Mouse (Mus musculus) ovary, postnatal 10 days (tissue): ENCODE data around the gene Btf3.

Experiments used
- DNase-seq: peaks from one replicate; pipeline ENCODE4 v3.0.0; 2022; ENCODE audit warnings: low spot score

Gene Btf3

DNA sequence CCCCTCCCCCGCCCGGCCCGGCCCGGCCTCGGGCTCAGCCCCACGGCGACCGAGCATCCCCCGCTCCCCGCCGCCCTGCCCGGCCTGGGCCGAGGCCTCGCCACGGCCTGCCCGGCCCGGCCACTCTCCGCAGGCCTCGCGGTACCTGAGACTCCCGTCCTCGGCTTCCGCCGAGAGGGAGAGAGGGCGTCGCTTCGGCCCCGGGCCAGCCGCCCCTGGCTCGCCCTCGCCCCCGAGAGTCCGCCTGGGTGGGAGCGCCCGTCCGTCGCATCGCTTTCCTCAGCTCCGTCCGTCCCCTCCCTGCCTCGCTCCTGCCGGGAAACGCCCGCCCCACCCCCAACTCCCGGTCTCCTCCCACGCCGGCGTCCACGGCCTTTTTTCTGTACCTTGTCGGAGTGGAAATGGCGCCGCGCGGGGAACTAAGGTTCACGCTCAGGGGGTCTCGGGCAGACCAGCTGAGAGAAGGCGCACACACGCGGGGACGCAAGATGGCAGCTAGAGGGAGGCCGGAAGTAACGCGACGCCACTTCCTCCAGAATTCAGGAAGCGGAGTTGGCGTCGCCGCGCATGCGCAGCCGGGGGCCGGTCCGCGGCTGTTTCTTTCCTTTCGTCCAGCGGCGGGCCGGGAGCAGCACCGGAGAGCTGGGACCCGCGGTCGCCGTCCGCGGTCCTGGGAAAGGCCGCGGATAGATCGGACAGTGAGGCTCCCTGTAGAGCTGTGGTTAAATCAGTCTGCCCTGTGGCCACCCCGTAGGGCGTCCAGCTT, at the start of gene Btf3:
Btf3 (minus strand) TSS at position 527 of the 766 bp plus-strand sequence.
- DNase-seq: peak; percentile 89

DNA sequence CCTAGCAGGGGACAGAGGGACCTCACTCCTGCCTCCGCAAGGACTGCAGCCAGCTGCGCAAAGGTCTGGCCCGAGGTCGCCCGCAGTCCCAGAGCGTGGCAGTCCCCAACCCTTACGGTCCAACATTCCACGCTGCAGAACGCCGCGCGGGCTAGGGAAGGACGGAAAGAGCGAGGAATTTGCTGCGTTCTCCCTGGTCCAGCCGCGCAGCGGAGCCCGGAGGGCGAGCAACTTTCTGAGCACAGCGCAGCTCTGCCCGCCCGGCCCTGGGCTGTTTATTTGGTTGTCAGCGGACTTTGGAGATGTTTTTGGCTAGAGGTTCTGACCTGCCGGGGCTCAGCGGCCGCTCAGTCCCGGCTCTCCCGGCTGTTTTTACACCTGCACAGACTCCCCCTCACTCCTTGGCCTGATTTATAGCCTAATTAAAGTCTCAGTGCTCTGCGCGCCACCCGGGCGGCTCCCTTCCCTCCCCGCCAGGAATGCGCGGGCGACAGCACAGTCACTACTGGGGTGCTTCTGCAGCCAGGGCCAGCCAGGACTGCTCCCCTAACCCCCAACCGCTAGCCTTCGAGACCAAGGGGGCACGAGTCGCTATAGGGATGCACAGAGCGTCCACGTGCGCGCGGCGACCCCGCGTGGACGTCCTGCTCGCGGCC, 49.1 kb upstream of the Btf3 start:
- DNase-seq: no peak

DNA sequence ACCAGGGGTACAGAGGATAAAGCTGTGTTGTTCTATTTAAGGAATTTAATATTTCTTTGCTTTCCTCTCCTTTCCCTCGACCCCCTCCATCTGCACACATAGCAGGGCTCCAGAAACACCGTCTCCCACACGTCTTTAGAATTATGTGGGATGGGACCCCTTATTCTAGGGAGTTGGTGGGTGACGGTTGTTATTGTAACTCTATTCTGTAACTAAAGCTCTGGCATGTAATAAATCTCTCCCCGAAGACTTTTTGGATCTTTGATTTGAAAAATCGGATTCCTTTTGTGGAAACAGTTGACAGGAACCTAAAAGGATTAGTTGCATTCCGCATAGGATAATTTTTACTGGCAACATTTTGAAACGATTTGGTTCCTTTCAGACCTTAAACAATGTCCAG, 48.3 kb upstream of the Btf3 start:
- no peak for DNase-seq

DNA sequence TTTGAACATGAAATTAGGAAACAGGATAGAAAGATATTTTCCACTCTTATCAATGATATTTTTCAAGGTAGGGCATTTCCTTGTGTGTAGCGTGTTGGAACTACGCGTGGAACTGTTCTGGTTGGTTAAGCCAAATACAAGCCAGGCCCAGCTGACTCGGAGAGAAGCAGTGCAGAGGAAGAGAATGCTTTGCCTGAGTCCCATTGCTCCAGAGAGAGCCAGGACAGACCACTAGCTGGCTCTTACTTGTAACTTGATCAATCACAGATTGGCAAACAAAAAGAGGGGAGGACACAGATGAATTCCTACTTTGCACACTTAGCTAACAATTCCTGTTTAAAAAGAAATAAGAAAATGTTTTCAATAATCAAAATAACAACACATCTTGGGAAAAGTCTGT, 46.2 kb upstream of the Btf3 start:
- DNase-seq: no peak

DNA sequence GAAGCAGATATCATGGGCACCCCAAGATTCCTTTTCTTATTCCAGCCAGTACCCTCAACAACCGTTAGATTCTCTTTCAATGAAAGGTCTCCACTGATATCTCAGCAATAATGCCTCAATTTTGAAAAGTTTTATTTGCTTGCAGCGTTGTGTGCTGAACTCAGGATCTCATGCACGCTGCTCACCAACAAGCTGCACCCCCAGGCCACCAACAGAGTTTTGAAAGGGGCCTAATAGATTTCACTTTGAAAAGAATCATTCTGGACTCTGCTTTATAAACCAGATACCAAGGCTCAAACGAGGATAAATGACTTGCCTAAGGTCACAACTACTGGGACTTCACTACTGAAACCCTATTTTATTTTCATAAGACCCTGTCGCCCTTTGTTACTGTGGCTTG, 44.4 kb upstream of the Btf3 start:
- DNase-seq: no peak

DNA sequence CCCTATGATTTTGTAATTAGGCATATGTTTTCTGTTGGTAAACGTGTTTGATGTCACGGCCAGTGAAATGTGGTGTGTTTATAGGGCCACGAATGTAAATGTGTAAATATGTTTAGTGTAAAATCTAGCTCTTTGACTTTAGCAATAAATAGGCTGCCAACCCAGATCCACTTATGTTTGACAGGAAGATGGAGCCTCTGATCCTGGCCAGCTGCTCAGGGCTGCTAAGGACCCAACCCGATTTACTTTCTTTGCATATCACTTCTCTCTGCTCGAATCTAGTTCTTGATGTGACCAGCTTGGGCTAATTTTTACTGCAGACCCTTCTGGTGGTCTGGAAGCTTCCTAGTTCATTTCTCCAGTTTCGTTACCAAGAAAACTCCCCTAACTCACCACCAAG, 43.6 kb upstream of the Btf3 start:
- DNase-seq: no peak

DNA sequence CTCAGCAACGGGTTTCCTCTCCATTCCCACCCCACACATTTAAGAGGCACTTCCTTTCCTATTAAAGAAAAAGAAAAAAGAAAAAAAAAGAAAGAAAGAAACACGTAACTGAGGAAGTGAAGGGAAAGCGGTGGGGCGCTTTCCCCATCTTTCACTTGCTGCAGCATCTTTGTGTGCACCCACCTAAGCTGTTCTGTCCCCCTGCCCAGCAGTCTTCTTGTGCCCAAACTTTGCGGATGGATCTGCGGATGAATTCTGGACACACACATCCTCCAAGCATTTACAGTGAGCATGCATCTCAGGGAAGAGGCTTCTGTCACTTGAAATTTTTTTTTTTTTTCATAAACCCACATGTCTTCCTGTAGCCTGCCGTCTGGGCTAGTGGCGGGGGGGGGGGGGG, 42.5 kb upstream of the Btf3 start:
- DNase-seq: no peak

DNA sequence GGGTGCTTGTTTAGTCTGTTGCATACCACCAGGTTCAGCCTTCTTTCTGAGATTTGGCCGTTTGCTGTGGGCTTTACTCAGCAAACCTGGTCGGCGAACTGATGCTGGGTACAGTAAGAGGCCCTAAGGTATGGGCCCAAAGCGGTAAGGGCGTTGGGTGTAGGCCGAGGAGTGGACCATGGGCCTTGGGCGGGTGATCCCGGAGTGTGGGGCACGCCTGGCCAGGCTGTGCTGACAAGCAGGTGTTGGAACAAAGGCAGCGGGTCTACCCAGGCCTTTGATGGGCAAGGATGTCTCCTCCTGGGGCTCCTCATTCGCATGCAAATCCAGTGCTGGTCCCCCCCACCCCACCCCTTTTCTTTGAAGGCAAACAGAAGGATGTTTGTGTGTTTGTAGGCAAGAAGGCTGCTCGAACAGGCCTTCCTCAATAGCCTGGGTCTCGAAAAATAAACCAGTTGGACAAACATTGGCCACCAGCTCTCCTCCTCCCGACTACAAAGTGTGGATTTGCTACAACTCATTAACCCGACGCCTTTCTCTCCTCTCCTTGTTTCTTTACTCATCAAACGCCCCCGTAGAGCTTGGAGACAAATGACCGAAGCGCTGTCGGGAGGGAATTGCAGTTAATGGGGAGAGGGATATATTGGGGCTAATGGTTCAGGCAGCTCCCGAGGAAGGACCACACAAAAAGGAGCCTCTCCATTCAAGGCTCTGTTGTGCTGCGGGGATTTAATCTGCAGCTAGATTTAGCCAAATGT, 41.8 kb upstream of the Btf3 start:
- no peak for DNase-seq

DNA sequence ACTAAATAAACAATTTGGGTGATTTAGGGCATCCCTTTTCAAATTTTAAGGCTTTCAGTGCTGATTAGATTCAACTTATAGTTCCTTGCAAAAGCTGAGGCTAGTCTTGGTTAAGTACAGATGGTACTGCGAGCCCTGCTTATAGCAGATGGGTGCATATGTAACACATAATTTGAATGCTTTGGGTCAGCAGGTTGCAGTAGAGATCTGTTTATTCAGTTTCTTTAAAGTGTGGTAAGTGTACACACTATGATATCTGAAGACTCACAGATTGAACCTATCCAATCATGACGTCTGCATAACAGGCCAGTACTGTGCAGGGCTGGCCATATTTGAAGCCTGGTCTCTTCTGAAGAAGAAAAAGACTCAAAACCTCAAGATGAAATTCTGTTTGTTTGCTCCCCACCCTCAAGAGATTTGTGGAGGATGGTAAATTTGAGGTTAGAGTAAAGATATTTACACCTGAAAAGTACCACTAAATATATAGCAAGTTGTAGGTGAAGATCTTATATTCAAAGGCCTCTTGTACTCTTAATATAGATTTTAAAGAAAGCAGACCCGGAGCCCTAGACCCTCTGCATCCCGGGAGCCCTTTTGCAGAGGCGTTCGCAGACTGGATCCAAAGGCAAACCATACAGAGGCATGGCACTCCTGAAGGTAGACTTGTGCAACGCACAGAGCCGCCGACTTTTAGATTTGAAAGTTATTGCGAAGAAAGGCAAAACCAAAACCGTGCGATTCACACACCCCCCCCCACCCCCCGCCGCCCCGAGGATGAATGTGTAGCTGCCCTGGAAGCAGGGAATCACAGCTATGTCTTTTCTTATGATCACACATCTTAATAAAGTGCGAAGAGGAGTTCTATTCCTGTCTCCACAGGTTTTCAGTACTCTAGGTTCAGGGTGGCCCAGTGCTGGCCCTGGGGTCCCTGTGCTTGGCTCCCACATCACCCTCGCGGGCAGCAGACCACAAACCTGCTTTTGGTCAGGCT, 40.9 kb upstream of the Btf3 start:
- no peak for DNase-seq

DNA sequence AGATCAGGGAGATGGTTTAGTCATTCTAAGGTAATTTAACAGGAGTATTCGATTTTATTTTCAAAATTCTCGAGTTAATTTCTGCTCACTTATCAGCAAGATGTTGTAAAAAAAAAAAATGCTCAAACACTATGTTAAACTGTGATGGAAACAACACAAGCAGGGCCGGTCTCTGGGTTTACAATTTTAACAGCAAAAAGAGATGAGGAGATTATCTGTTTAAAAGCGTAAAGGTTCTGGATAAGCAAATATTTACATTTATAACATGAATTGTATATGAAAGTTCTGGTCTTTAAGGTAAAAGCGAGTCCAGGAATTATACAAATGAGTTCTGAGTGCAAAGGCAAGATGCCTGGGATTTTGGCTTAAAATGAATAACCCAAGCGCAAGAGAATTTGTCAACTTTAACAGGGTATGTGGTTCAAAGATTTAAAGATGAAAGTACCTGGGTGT, 40.2 kb upstream of the Btf3 start:
- no peak for DNase-seq

DNA sequence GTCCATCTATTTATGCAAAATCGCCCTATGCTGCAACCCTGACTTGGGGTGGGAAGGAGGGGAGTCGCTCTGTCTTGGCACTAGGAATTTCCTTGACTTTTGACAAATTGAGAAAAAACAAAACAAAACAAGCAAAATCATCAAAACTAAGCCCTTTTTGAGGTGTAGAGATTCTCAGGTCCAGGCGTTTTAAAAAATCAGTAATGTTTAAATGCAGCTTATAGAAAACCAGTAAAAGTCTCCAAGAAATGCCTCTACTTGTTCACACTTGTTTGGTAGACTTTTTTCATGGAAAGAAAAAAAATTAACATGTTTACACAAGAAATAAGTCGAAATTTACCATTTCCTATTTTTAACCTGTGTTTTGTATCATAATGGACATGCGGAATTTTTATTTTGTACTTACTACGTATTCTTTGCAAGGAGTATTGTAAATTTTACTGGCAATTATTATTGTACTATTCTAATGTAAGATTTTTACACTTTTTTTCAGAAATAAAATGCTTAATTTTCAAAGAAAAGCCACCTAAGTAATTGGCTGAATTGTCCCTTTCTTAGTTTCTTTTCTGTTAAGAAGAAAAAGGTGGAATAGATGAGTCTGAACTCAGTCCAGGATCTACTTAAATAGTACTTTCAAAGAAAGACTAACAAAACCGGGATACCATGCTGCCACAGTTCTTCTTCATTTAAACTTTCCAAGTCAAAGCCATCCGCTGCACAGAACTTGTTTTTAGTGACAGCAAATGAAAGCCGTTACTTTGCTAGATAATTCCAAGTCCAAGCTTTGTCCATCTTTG, 39.6 kb upstream of the Btf3 start:
- DNase-seq: no peak

DNA sequence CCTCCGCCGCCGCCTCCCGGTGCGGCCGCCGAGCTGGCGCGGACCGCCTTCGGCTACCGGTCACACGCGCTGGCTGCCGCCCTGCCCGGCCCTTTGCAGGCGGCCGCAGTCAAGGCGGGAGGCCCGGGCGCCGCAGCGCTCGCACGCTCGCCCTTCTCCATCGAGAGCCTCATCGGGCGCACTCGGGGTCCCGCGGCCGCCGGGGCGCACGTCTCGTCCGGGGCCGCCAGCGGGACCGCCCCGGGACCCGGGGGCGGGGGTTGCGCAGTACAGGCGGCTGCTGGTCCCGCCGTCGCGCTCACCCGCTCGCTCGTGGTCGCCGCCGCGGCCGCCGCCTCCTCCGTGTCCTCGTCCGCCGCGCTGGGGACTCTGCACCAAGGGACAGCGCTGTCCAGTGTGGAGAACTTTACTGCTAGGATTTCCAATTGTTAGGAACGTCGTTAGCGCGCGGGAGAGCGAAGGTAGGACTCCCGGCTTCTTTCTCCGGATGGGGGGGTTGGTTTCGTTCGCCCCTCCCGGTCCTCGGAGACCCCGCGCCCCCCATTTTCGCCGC, 38.8 kb upstream of the Btf3 start:
- no peak for DNase-seq

DNA sequence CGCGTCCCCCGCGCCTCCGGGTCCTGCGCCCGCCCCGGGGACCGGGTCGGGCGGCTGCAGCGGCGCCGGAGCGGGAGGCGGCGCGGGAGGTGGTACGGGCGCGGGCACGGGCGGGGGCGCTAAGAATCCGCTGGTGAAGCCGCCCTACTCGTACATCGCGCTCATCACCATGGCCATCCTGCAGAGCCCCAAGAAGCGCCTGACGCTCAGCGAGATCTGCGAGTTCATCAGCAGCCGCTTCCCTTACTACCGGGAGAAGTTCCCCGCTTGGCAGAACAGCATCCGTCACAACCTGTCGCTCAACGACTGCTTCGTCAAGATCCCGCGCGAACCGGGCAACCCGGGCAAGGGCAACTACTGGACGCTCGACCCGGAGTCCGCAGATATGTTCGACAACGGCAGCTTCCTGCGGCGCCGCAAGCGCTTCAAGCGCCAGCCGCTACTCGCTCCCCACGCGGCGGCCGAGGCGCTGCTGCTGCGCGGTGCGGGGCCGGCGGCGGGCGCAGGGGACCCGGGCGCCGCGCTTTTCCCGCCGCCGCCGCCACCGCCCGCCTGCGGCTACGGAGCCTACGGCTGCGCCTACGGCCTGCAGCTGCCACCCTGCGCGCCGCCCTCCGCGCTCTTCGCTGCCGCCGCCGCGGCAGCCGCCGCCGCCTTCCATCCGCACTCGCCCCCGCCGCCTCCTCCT, 38.2 kb upstream of the Btf3 start:
- DNase-seq: no peak

DNA sequence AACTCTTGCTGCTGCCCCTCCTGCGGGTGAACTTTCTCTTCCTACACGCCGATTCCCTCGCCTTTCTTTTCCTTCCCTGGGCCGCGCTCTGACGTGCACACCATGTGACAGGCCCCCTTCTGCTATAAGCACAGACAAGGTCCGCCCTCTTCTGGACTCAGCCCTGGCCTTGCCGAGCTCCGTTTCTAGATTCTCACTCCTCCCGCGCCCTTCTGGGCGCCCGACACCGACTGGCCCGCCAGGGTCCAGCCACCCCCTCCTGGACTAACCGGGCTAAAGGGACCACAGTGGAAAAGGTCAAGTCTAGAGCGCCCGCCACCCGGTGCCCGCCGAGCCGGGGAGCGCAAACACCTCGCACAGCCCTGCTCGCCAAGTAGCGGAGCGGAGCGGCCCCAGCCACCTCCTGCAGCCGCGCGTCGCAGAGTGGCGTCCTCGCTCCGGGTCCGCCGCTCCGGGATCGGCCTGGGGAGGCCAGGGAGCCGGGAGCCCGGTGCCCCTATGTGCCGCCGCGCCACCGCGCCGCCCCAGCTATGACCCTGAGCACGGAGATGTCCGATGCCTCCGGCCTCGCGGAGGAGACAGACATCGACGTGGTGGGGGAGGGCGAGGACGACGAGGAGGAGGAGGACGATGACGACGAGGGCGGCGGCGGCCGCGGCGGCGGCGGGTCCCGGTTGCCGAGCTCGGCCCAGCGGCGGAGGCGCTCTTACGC, 37.4 kb upstream of the Btf3 start, which contains the start of gene Foxd1:
Foxd1 (plus strand) TSS at position 153 of the 712 bp plus-strand sequence.
- no peak for DNase-seq

DNA sequence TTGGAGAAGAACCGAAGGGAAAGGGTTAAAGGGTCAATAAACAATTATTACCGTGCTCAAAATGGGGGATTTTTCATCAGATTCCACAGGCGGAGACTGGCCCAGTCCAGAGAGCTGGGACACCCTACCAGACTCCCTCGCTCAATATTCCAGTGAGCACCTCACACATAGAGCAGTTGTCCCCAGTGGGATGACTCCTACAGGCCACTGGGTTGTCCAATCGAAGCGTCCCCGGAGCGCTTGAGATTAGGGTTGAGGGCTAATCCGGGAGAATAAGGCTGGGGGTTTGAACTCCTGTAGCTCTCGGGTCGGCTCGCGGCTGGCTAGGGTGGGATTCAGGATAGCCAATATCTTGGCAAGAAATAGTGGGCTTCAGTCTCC, 36.9 kb upstream of the Btf3 start:
- DNase-seq: no peak

DNA sequence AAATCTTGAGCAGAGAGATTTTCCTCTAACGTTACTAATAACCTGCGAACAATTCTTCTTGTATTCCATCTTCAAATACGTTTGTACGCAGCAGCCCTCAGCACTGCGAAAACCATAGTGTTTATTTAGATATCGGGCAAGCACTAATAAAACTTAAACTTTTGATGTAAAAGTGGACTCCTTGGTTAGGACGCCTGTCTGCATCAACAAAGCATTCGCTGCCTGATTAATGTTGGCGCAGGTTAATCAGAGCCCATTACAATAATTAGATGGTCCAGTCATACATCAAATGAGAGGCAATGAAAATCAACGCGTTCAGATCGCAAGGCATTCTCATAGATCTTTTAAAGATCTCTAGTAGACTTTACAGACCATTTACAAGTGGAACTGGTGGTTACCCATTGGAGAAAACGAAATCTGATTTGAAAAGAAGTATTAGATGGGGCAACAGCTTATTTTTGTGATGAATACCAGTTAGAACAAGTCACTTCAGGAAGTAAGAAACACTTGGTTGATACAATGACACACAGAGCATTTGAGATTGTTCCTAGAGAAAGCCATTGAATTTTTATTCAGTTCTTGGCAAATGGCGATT, 35.7 kb upstream of the Btf3 start:
- DNase-seq: no peak

DNA sequence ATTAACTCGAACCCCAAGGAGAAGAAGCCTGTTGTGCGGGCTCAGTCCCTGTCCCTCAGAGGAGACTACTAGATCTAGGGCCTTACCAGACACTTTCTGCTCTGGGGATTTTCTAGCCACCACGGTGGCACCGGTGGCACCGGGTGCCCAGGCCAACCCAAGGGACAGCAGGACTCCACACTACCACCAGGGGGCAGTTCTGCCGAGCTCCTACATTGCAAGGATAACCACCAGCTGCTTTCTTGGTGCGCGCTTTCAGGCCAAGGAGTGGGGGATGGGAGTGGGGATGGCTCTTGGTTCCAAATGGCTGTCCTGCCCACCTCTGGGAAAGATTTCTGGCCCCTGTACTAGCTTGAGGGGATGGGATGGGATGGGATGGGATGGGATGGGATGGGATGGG, 34.7 kb upstream of the Btf3 start:
- DNase-seq: no peak

DNA sequence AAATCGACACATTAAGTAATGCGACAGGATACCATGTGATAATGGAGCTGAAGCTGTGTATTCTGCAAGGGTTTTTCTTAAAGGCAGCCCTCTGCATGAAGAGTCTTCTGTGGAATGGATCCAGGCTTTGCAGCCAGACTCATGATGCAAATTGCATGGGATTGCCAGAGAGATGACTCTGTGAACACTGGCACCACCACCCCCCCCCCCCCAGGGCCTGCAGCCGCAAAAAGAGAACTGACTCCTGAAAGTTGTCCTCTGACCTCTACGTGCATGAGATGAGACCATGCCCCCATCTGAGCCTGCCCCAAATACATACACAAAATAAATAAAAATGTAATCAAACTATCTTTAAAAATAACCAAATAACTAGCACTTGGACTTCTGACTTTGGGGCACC, 32.7 kb upstream of the Btf3 start:
- no peak for DNase-seq

DNA sequence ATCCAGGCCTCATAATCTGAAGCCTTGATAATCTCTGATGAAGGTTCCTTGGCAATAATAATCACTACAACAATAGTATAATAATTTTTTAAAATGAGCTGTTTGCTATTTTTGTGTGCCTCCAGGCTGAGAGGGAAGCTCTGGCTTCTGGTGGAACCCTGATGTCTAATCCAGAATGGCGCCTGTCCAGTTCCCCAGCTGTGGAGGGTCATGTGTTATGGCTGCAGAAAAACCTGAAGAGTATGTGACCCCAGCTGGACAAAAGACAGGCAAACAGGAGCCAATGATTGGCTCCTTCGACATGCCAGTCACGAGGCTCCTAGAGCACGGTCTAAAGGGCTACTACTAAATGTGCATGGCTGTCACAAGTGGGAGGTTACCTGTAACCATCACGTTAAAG, 23.7 kb upstream of the Btf3 start:
- DNase-seq: no peak
